Mouse (Mus musculus) megakaryocyte, embryonic 14.5 days (primary cell): Measurements from ENCODE around the gene Rab36. TPM values are rescaled to one million over a fixed set of nuclear protein-coding genes. Genes with fewer than 3 reads are reported as not detected.
A peak's percentile ranks its signal among the peaks of the same experiment; 100 is the strongest.

Experiments
- H3K27me3 ChIP-seq: replicated peaks from 2 replicates; pipeline ENCODE3; 2012; ENCODE audit warnings: inconsistent platforms
- H3K36me3 ChIP-seq: replicated peaks from 2 replicates; pipeline ENCODE3; 2012; ENCODE audit warnings: low read length, inconsistent platforms, mixed read lengths
- H3K4me1 ChIP-seq: 2 replicates; pipeline ENCODE4 v1.6.1; 2012; ENCODE audit warnings: inconsistent platforms
- H3K4me3 ChIP-seq: replicated peaks from 2 replicates; pipeline ENCODE3; 2012; ENCODE audit warnings: moderate library complexity, mild to moderate bottlenecking, inconsistent platforms
- H3K9me3 ChIP-seq: 2 replicates; pipeline ENCODE4 v1.6.1; 2012; ENCODE audit warnings: inconsistent platforms
- FLI1 ChIP-seq: IDR thresholded peaks from 2 replicates; pipeline ENCODE4 v1.6.1; 2012; ENCODE audit warnings: low read length, inconsistent platforms, mixed read lengths
- GATA1 ChIP-seq: IDR thresholded peaks from 3 replicates; pipeline ENCODE4 v1.6.1; 2012; ENCODE audit warnings: mixed read lengths, low read length, inconsistent platforms, borderline replicate concordance
- polyA plus RNA-seq: library from polyadenylated mRNA; stranded (reverse); fragments of >175 nt; gene quantifications from 2 replicates; pipeline ENCODE4 v1.2.3, GENCODE M21; 2012; ENCODE audit warnings: low replicate concordance; ENCODE audit not compliant: insufficient read depth

The Rab36 gene
- polyA plus RNA-seq, 1 experiment, result 0.85 TPM

DNA sequence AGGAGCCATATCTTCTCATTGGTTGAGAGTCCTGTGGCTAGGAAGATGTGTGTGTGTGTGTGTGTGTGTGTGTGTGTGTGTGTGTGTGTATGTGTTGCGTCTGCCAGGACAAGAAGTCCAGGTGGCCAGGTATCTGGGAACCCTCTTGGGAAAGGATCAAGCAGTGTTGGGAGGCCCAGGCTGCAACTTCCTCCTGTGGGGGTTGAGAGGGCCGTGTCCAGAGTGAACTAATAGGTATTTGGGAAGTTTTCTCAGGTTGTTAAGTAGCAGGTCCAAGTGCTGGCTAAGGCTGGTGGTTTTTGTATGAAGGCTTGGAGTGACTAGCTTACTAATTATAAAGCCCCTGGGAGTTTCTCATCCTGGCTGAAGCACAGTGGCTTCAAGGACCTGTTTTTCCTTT, 31.2 kb downstream of the Rab36 start:
- Histone ChIP-seq H3K9me3 (no peaks in the 10 kb centered on the region), H3K36me3 (peaks cover 73% of the 10 kb centered on the region), H3K4me3 (no peak overlapping the region), H3K4me1 (peaks cover 97% of the 10 kb centered on the region), H3K27me3 (no peaks in the 10 kb centered on the region)
- no peak for TF ChIP-seq GATA1
- TF ChIP-seq FLI1, result no peak

DNA sequence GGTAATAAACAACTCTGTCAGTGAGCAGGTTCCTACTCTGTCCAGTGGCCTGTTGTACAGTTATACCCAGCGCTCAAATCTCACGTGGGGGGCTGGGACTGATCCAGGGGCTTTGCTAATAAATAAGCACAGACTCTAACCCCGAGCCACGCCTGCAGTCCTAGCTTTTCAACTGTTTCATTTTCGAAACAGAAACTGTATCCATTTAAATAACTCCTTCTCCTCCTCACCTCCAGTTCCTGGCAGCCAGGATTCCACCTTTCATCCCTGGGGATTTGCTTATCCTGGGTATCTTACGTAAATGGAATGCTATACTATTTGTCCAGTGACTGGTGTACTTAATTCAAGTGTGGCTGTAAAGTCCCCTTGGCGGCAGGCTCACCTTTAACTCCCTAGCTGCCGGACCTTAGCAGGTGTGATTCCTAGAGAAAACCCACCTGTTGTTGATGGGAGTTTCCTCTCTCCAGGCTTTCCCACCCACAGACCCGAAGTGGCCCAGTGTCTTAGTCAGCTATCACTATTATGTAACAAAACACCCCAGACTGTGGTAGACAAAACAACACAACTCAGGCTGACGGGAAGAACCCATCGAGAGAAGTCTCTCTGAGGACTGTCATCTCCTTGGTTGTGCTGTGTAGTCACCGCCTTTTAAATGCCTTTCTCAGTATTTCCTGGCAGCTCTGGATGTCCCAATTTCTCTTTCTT, 31.9 kb downstream of the Rab36 start:
- Histone ChIP-seq H3K27me3 (no peaks in the 10 kb centered on the region), H3K4me1 (peaks cover 97% of the 10 kb centered on the region), H3K36me3 (peaks cover 73% of the 10 kb centered on the region), H3K4me3 (no peak overlapping the region), H3K9me3 (no peaks in the 10 kb centered on the region)
- TF ChIP-seq GATA1, result no peak
- no peak for TF ChIP-seq FLI1

DNA sequence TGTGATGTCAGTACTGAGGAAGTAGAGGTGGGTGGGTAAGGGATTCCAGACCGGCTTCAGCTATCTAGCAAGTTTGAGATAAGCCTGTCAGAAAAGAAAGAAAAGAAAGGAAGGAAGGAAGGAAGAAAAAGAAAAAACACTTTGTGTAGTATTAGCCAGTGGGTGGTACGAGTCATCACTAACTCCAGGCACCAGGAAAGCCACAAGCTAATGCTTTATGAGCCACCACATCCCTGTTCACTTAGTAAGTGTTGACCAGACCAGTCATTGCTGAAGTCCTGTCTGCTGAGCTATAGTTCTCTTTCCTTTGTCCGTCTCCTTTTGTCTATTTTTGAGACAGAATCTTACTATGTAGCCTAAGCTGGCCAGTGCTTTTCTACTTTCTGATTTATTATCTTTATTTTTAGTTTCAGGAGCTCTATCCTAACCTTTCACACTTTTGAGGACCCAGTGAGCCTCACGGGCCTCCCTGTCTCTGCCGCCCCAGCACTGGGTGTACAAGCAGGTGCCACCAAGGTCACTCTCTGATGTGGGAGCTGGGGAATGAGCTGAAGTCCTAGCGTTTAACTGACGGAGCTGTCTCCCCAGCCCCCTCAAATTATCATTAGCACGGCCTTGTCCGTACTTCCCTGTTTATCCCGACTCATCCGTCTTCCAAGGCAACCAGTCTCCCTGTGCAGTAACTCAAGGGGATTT, 33.6 kb downstream of the Rab36 start:
- Histone ChIP-seq H3K4me1 (peaks cover 97% of the 10 kb centered on the region), H3K27me3 (no peaks in the 10 kb centered on the region), H3K36me3 (peaks cover 74% of the 10 kb centered on the region), H3K4me3 (peak overlapping the region; percentile 76), H3K9me3 (no peaks in the 10 kb centered on the region)
- no peak for TF ChIP-seq FLI1
- no peak for TF ChIP-seq GATA1

GRCm38 (mm10) chr10:75075665-75076064, 38.8 kb downstream of the Rab36 start:
- Histone ChIP-seq H3K9me3 (no peaks in the 10 kb centered on the region), H3K27me3 (no peaks in the 10 kb centered on the region), H3K36me3 (peaks cover 73% of the 10 kb centered on the region), H3K4me3 (no peak overlapping the region), H3K4me1 (peaks cover 99% of the 10 kb centered on the region)
- TF ChIP-seq FLI1 (no peak), GATA1 (no peak)

DNA sequence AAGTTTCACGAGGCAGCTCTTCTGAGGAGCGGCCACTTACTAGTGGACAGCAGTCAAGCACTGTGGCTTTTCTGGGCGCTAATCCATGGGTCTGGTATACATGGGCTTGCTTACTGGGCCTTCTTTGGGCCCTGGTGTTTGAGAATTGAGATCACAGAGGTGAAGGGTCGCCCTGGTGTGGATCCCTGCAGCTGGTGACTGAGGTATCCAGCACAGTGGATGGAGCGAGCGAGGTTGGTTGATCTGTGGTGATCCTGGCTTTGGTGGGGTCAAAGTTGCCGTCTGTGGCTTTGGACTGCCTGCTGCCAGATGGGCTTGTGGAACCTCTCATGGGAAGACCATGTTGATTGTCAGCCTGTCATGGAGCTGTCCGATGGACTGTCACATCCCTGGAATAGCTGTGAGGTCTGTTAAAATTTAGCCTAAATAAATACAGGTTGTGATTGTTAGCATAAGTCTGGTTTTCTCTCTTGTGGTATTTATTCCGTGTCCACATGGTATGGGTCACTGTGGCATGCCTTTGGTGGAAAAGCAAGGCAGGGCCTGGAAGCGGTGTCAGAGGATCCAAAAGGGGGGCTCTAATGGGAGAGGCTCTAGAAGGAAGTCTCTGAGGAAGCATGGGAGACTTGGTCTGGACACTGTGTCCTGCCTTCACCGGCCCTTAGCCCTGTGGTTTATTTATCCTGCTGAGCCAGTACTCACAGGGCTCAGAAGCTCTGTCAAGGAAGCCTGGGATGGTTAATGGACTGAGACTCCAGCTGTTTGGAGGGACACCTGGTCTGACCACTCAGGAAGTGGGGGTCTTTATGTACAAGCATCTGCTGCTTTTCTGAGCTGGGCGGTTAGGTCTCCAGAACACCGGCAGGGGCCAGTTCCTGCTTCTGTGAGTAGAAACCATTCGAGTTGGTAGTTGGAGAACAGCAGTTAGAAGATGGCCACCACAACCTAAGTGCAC, 41.6 kb downstream of the Rab36 start:
- peaks cover 86% of the 10 kb centered on the region for H3K4me1 ChIP-seq
- peaks cover 68% of the 10 kb centered on the region for H3K36me3 ChIP-seq
- H3K27me3 ChIP-seq, result no peaks in the 10 kb centered on the region
- no peaks in the 10 kb centered on the region for H3K9me3 ChIP-seq
- H3K4me3 ChIP-seq, result peak overlapping the region; percentile 7
- no peak for TF ChIP-seq FLI1
- no peak for TF ChIP-seq GATA1

GRCm38 (mm10) chr10:75085330-75085729, 48.5 kb downstream of the Rab36 start:
- Histone ChIP-seq H3K9me3 (no peaks in the 10 kb centered on the region), H3K4me3 (no peak overlapping the region), H3K27me3 (no peaks in the 10 kb centered on the region), H3K36me3 (peaks cover 76% of the 10 kb centered on the region), H3K4me1 (peaks cover 67% of the 10 kb centered on the region)
- no peak for TF ChIP-seq FLI1
- TF ChIP-seq GATA1, result no peak

DNA sequence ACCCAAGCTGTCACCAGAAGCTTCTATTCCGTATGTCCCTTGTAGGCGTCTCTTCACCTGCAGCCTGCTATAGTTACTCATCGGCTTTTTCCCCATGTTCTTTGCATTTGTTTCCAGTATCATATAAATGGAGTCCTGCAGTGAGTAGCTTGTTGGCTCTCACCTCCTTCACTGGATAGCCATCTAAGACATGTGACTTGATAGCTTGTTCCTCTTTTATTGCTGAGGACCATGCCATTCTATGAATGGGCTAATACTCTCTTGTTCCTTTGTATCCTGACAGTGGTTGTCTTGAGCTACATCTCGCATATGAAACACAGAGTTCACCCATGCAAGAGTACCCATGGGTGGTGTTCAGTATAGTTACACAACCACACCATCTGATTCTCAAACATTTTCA, 51.6 kb downstream of the Rab36 start:
- Histone ChIP-seq H3K4me1 (peaks cover 81% of the 10 kb centered on the region), H3K27me3 (no peaks in the 10 kb centered on the region), H3K36me3 (peaks cover 71% of the 10 kb centered on the region), H3K9me3 (no peaks in the 10 kb centered on the region), H3K4me3 (no peak overlapping the region)
- TF ChIP-seq GATA1, result no peak
- TF ChIP-seq FLI1, result no peak

DNA sequence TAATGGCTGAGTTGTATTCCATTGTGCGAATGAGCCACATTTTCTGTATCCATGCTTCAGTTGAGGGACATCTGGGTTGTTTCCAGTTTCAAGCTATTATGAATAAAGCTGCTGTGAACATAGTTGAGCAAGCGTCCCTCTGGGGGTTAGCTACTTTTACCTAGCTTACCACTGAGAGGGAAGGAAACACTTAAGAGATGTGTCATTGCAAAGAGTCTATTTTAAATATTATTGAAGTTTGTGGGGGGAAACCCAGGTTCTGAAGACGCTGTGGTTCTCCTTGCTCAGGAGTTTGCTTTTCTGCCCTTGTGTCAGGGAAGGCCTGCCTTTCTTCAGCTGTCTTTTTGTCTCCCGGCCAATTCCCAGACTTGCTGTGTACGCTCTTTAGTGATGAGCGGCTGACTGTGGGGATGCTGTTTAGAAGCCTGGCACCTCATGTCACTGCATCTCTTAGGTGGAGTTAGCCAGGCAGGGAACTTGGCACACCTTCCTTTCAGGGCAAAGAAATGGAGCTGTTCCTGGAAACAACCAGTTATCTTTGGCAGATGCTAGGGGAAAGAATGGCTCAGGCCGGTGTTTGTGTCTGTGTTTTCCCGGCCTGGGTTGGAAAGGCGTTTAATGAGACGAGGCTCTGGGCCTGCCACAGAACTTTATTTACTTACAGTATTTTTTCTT, 54.8 kb downstream of the Rab36 start:
- no peaks in the 10 kb centered on the region for H3K9me3 ChIP-seq
- peaks cover 55% of the 10 kb centered on the region for H3K36me3 ChIP-seq
- TF ChIP-seq FLI1, result no peak
- TF ChIP-seq GATA1, result no peak
- no peak overlapping the region for H3K4me3 ChIP-seq
- no peaks in the 10 kb centered on the region for H3K27me3 ChIP-seq
- H3K4me1 ChIP-seq, result peaks cover 91% of the 10 kb centered on the region
